Mouse (Mus musculus): ENCODE results near the gene Psma6. TPM values are rescaled to one million over a fixed set of nuclear protein-coding genes. Genes with fewer than 3 reads are reported as not detected.

Gene Psma6
- polyA plus RNA-seq, 1 experiment from 2014 or later: 434 TPM

GRCm38 (mm10) chr12:55372424-55373055 is 11.5 kb upstream of the Psma6 start:
- Histone ChIP-seq H3K9ac (replicated peaks; ENCODE audit: low read depth, low read length) (no peak overlapping the region), H3K27me3 (replicated peaks; ENCODE audit: control insufficient read depth, insufficient read depth, low read length) (no peaks in the 10 kb centered on the region), H3K36me3 (ENCODE audit: control insufficient read depth, insufficient read depth) (no peaks in the 10 kb centered on the region), H3K4me2 (ENCODE audit: low read length) (no peak overlapping the region), H3K4me3 (replicated peaks; ENCODE audit: low read length) (no peak overlapping the region), H3K27ac (ENCODE audit: low read length) (no peak overlapping the region), H3K4me1 (replicated peaks; ENCODE audit: control insufficient read depth, insufficient read depth, low read length) (no peaks in the 10 kb centered on the region), H3K9me3 (ENCODE audit: control insufficient read depth, low read length) (no peaks in the 10 kb centered on the region)
- no peak for ATAC-seq
- WGBS: 86% methylated on average over 3 of the region's 3 CpGs

GRCm38 (mm10) chr12:55376956-55377609 is 6.9 kb upstream of the Psma6 start:
- H3K9me3 ChIP-seq (ENCODE audit: control insufficient read depth, low read length): no peaks in the 10 kb centered on the region
- no peak for ATAC-seq
- no peaks in the 10 kb centered on the region for H3K27me3 ChIP-seq (replicated peaks; ENCODE audit: control insufficient read depth, insufficient read depth, low read length)
- H3K4me3 ChIP-seq (replicated peaks; ENCODE audit: low read length): no peak overlapping the region
- H3K4me2 ChIP-seq (ENCODE audit: low read length): no peak overlapping the region
- H3K27ac ChIP-seq (ENCODE audit: low read length): no peak overlapping the region
- no peaks in the 10 kb centered on the region for H3K36me3 ChIP-seq (ENCODE audit: control insufficient read depth, insufficient read depth)
- no peak overlapping the region for H3K9ac ChIP-seq (replicated peaks; ENCODE audit: low read depth, low read length)
- H3K4me1 ChIP-seq (replicated peaks; ENCODE audit: control insufficient read depth, insufficient read depth, low read length): no peaks in the 10 kb centered on the region
- WGBS: 91% methylated on average over 16 of the region's 16 CpGs

GRCm38 (mm10) chr12:55377610-55377980 is 6.4 kb upstream of the Psma6 start:
- Histone ChIP-seq H3K4me1 (replicated peaks; ENCODE audit: control insufficient read depth, insufficient read depth, low read length) (no peaks in the 10 kb centered on the region), H3K36me3 (ENCODE audit: control insufficient read depth, insufficient read depth) (no peaks in the 10 kb centered on the region), H3K9me3 (ENCODE audit: control insufficient read depth, low read length) (no peaks in the 10 kb centered on the region), H3K27ac (ENCODE audit: low read length) (no peak overlapping the region), H3K4me2 (ENCODE audit: low read length) (no peak overlapping the region), H3K27me3 (replicated peaks; ENCODE audit: control insufficient read depth, insufficient read depth, low read length) (no peaks in the 10 kb centered on the region), H3K4me3 (replicated peaks; ENCODE audit: low read length) (no peak overlapping the region), H3K9ac (replicated peaks; ENCODE audit: low read depth, low read length) (no peak overlapping the region)
- WGBS: 79% methylated on average over 6 of the region's 6 CpGs
- ATAC-seq: no peak

GRCm38 (mm10) chr12:55384826-55385225 is 804 bp downstream of the Psma6 start:
- Histone ChIP-seq H3K36me3 (ENCODE audit: control insufficient read depth, insufficient read depth) (no peaks in the 10 kb centered on the region), H3K27me3 (replicated peaks; ENCODE audit: control insufficient read depth, insufficient read depth, low read length) (no peaks in the 10 kb centered on the region), H3K27ac (ENCODE audit: low read length) (no peak overlapping the region), H3K9me3 (ENCODE audit: control insufficient read depth, low read length) (no peaks in the 10 kb centered on the region), H3K9ac (replicated peaks; ENCODE audit: low read depth, low read length) (no peak overlapping the region), H3K4me1 (replicated peaks; ENCODE audit: control insufficient read depth, insufficient read depth, low read length) (0 out of 2 replicates have a peak, but pooled peaks cover 4% of the 10 kb centered on the region), H3K4me3 (replicated peaks; ENCODE audit: low read length) (no peak overlapping the region), H3K4me2 (ENCODE audit: low read length) (no peak overlapping the region)
- ATAC-seq: no peak
- 92% methylated on average over 3 of the region's 3 CpGs for WGBS

- Histone ChIP-seq H3K9me3 (ENCODE audit: control insufficient read depth, low read length) (no peaks in the 10 kb centered on the region), H3K27me3 (replicated peaks; ENCODE audit: control insufficient read depth, insufficient read depth, low read length) (no peaks in the 10 kb centered on the region), H3K9ac (replicated peaks; ENCODE audit: low read depth, low read length) (no peak overlapping the region), H3K36me3 (ENCODE audit: control insufficient read depth, insufficient read depth) (no peaks in the 10 kb centered on the region), H3K27ac (ENCODE audit: low read length) (no peak overlapping the region), H3K4me1 (replicated peaks; ENCODE audit: control insufficient read depth, insufficient read depth, low read length) (0 out of 2 replicates have a peak, but pooled peaks cover 4% of the 10 kb centered on the region), H3K4me3 (replicated peaks; ENCODE audit: low read length) (no peak overlapping the region), H3K4me2 (ENCODE audit: low read length) (no peak overlapping the region)
- WGBS: 16% methylated on average over 6 of the region's 6 CpGs
- ATAC-seq: no peak
Measured at GRCm38 (mm10) chr12:55385931-55386330, 1.9 kb downstream of the Psma6 start.

GRCm38 (mm10) chr12:55386456-55386855 is 2.4 kb downstream of the Psma6 start:
- ATAC-seq: no peak
- 60% methylated on average over 9 of the region's 9 CpGs for WGBS
- Histone ChIP-seq H3K4me2 (ENCODE audit: low read length) (no peak overlapping the region), H3K4me3 (replicated peaks; ENCODE audit: low read length) (no peak overlapping the region), H3K4me1 (replicated peaks; ENCODE audit: control insufficient read depth, insufficient read depth, low read length) (0 out of 2 replicates have a peak, but pooled peaks cover 4% of the 10 kb centered on the region), H3K27ac (ENCODE audit: low read length) (no peak overlapping the region), H3K9ac (replicated peaks; ENCODE audit: low read depth, low read length) (no peak overlapping the region), H3K9me3 (ENCODE audit: control insufficient read depth, low read length) (no peaks in the 10 kb centered on the region), H3K27me3 (replicated peaks; ENCODE audit: control insufficient read depth, insufficient read depth, low read length) (no peaks in the 10 kb centered on the region), H3K36me3 (ENCODE audit: control insufficient read depth, insufficient read depth) (no peaks in the 10 kb centered on the region)

GRCm38 (mm10) chr12:55387083-55387787 is 3.2 kb downstream of the Psma6 start:
- 78% methylated on average over 7 of the region's 7 CpGs for WGBS
- no peaks in the 10 kb centered on the region for H3K36me3 ChIP-seq (ENCODE audit: control insufficient read depth, insufficient read depth)
- no peaks in the 10 kb centered on the region for H3K9me3 ChIP-seq (ENCODE audit: control insufficient read depth, low read length)
- no peak overlapping the region for H3K4me2 ChIP-seq (ENCODE audit: low read length)
- 0 out of 2 replicates have a peak, but pooled peaks cover 4% of the 10 kb centered on the region for H3K4me1 ChIP-seq (replicated peaks; ENCODE audit: control insufficient read depth, insufficient read depth, low read length)
- no peak overlapping the region for H3K9ac ChIP-seq (replicated peaks; ENCODE audit: low read depth, low read length)
- no peaks in the 10 kb centered on the region for H3K27me3 ChIP-seq (replicated peaks; ENCODE audit: control insufficient read depth, insufficient read depth, low read length)
- ATAC-seq: no peak
- no peak overlapping the region for H3K27ac ChIP-seq (ENCODE audit: low read length)
- H3K4me3 ChIP-seq (replicated peaks; ENCODE audit: low read length): no peak overlapping the region

- 71% methylated on average over 11 of the region's 11 CpGs for WGBS
- Histone ChIP-seq H3K4me3 (replicated peaks; ENCODE audit: low read length) (no peak overlapping the region), H3K9me3 (ENCODE audit: control insufficient read depth, low read length) (no peaks in the 10 kb centered on the region), H3K36me3 (ENCODE audit: control insufficient read depth, insufficient read depth) (no peaks in the 10 kb centered on the region), H3K9ac (replicated peaks; ENCODE audit: low read depth, low read length) (no peak overlapping the region), H3K27ac (ENCODE audit: low read length) (no peak overlapping the region), H3K4me1 (replicated peaks; ENCODE audit: control insufficient read depth, insufficient read depth, low read length) (0 out of 2 replicates have a peak, but pooled peaks cover 4% of the 10 kb centered on the region), H3K27me3 (replicated peaks; ENCODE audit: control insufficient read depth, insufficient read depth, low read length) (no peaks in the 10 kb centered on the region), H3K4me2 (ENCODE audit: low read length) (no peak overlapping the region)
- no peak for ATAC-seq
Measured at GRCm38 (mm10) chr12:55387788-55388465, 3.9 kb downstream of the Psma6 start.

GRCm38 (mm10) chr12:55388478-55388877 is 4.5 kb downstream of the Psma6 start:
- ATAC-seq: no peak
- no peaks in the 10 kb centered on the region for H3K9me3 ChIP-seq (ENCODE audit: control insufficient read depth, low read length)
- H3K27ac ChIP-seq (ENCODE audit: low read length): no peak overlapping the region
- no peak overlapping the region for H3K9ac ChIP-seq (replicated peaks; ENCODE audit: low read depth, low read length)
- H3K4me1 ChIP-seq (replicated peaks; ENCODE audit: control insufficient read depth, insufficient read depth, low read length): 0 out of 2 replicates have a peak, but pooled peaks cover 4% of the 10 kb centered on the region
- no peak overlapping the region for H3K4me2 ChIP-seq (ENCODE audit: low read length)
- 64% methylated on average over 6 of the region's 6 CpGs for WGBS
- H3K27me3 ChIP-seq (replicated peaks; ENCODE audit: control insufficient read depth, insufficient read depth, low read length): no peaks in the 10 kb centered on the region
- H3K36me3 ChIP-seq (ENCODE audit: control insufficient read depth, insufficient read depth): no peaks in the 10 kb centered on the region
- no peak overlapping the region for H3K4me3 ChIP-seq (replicated peaks; ENCODE audit: low read length)
